Mouse (Mus musculus) kidney, adult 2 months (tissue): ENCODE measurements around the gene Cnot11. TPM values are rescaled to one million over a fixed set of nuclear protein-coding genes. Genes with fewer than 3 reads are reported as not detected.
"Not testable (repeated sequence)": the region's sequence is repeated elsewhere in the genome, so short reads cannot be mapped to it uniquely, and the experiment has no call there.

Source experiments
- DNase-seq: peaks from one replicate; pipeline ENCODE4 v3.0.0; 2021
- H3K27ac ChIP-seq: fragments of 200-500 bp; 2 replicates; pipeline ENCODE4 v1.5.1; 2012; ENCODE audit warnings: low read depth, low read length, control low read depth, inconsistent platforms; ENCODE audit not compliant: insufficient read depth
- H3K27me3 ChIP-seq: fragments of 200-500 bp; replicated peaks from 2 replicates; pipeline ENCODE4 v1.6.1; 2012; ENCODE audit warnings: mild to moderate bottlenecking, moderate library complexity, low read length, inconsistent platforms; ENCODE audit not compliant: control insufficient read depth, insufficient read depth
- H3K36me3 ChIP-seq: fragments of 200-500 bp; 2 replicates; pipeline ENCODE4 v1.6.1; 2012; ENCODE audit warnings: mild to moderate bottlenecking, moderate library complexity, low read length, inconsistent platforms; ENCODE audit not compliant: control insufficient read depth, insufficient read depth
- H3K4me1 ChIP-seq: fragments of 200-500 bp; 2 replicates; pipeline ENCODE4 v1.6.1; 2011; ENCODE audit warnings: low read length; ENCODE audit not compliant: control insufficient read depth, insufficient read depth
- H3K4me3 ChIP-seq: fragments of 200-500 bp; 2 replicates; pipeline ENCODE4 v1.5.1; 2011; ENCODE audit warnings: mild to moderate bottlenecking, low read depth, low read length, control low read depth; ENCODE audit not compliant: insufficient read depth
- CTCF ChIP-seq: fragments of 200-500 bp; conservative IDR thresholded peaks from 2 replicates; pipeline ENCODE4 v1.5.1; 2011; ENCODE audit warnings: low read depth, mild to moderate bottlenecking, control low read depth, low read length, moderate library complexity, mixed read lengths; ENCODE audit not compliant: insufficient read depth, insufficient read length
- POLR2A ChIP-seq: fragments of 200-500 bp; IDR thresholded peaks from one replicate; pipeline ENCODE4 v1.6.1; 2011; ENCODE audit warnings: low read depth, low read length, control low read depth
- WGBS: fragments of 180-500 bp; shearing (Covaris S2); methylation state at CpG from one replicate; pipeline ENCODE4 v1.1.7; 2018; 5-methylcytosine and 5-hydroxymethylcytosine counted together
- polyA plus RNA-seq: library from polyadenylated mRNA; depleted of rRNA; stranded (reverse); fragments of >200 nt; gene quantifications from 2 replicates; pipeline ENCODE4 v1.2.3, GENCODE M21; 2012; rRNA removed

Cnot11 gene
- polyA plus RNA-seq, 1 experiment: 18.2 TPM

DNA sequence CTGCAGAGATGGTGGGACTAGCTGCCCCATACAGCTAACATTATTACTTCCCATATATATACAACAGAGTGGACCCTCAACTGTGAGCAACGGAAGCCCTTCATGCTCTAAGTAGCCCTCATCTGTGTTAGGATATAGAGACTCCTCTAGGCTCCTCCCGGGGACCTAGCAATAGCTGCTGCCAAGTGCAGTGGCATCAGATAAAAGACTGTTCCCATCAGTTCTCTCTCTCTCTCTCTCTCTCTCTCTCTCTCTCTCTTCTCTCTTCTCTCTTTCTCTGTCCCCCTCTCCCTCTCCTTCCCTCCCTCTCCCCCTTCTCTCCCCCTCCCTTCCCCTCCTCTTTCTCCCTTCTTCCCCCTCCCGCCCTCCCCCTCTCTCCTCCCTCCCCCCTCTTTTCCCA is 46.4 kb downstream of the Cnot11 start:
- Histone ChIP-seq H3K36me3 (no peaks in the 10 kb centered on the region), H3K27me3 (no peaks in the 10 kb centered on the region), H3K4me1 (peaks cover 4% of the 10 kb centered on the region; the same call in 1 of the 2 replicates), H3K4me3 (no peak overlapping the region), H3K27ac (no peak overlapping the region)
- no peak for TF ChIP-seq CTCF
- no peak for DNase-seq
- 82% methylated on average over 2 of the region's 3 CpGs for WGBS

DNA sequence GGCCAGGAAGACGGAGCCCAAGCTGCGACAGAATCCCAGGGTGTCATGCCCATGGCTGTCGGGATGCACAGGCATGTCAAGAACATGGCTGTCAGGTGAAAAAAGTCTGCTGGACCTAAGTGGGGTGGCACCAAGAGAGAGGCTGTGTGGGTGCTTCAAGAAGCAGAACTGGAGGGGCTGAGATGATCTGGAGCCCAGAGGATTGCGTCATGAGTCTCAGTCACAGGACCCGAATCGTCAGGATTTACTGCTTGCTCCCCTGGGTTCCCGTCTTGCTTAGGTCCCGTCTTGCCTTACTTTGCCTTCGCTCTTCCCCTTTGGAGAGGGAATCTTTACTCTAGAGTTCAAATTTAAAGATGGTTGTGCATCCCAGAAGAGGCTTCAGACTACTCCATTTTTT is 48.4 kb downstream of the Cnot11 start:
- Histone ChIP-seq H3K4me1 (no peaks in the 10 kb centered on the region), H3K4me3 (no peak overlapping the region), H3K27ac (no peak overlapping the region), H3K27me3 (no peaks in the 10 kb centered on the region), H3K36me3 (no peaks in the 10 kb centered on the region)
- no peak for DNase-seq
- no peak for TF ChIP-seq POLR2A
- no peak for TF ChIP-seq CTCF
- 93% methylated on average over 9 of the region's 9 CpGs for WGBS

DNA sequence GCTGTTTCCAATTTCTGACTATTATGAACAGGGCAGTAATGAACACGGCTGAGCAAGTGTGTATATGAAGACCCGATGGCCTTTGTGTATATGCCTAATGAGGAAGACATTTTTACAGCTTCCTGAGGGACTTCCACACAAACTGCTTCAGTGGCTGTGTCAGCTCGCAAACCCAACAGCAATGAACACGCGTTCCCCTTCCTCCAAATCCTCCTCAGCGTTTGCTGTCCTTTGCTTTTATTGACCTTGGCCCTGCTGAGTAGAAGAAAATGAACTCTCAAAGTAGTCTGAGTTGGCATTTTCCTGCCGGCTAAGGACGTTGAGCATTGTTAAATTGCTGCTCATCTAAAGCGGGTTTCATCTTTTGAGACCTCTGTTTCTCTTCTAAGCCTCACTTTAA is 50.6 kb downstream of the Cnot11 start:
- no peaks in the 10 kb centered on the region for H3K4me1 ChIP-seq
- TF ChIP-seq CTCF (no peak), POLR2A (no peak)
- H3K4me3 ChIP-seq: no peak overlapping the region
- H3K36me3 ChIP-seq: no peaks in the 10 kb centered on the region
- no peak for DNase-seq
- H3K27ac ChIP-seq: no peak overlapping the region
- 60% methylated on average over 9 of the region's 9 CpGs for WGBS
- H3K27me3 ChIP-seq: no peaks in the 10 kb centered on the region

DNA sequence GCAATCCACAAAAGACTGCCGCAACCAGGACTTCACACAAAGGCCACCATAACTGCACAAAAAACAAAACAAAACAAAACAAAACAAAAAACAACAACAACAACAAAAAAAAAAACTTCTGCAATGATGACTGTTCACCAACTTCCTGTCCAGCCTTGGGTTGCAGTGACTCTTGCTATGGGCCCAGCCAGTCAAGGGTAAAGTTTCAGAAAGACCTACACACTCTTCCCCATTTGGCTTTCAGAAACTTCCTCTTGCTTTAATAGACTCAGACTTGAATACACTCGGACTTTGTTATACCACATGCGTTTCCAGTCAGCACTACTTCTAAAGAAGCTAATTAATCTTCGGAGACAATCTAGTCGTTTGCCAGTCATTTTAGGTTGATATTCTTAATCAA is 55.4 kb downstream of the Cnot11 start:
- TF ChIP-seq POLR2A: no peak
- no peak for DNase-seq
- 71% methylated on average over 5 of the region's 5 CpGs for WGBS

DNA sequence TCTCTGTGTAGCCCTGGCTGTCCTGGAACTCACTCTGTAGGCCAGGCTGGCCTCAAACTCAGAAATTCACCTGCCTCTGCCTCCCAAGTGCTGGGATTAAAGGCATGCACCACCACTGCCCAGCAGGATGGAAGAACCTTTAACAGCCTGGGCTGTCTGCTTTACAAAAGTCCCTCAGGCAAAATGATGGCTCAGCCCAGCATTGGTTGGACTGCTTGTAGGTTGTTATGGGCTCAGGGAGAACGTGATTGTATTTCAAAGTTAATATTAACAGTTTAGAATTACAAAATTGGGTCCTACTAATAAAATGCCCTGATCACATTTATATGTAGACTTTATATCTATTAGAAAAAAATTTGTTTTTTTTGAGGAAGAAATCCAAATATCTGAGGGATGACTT is 56.8 kb downstream of the Cnot11 start:
- H3K4me3 ChIP-seq, H3K36me3 ChIP-seq, H3K27ac ChIP-seq, H3K27me3 ChIP-seq, DNase-seq: not testable (repeated sequence)
- H3K4me1 ChIP-seq: peaks cover 23% of the 10 kb centered on the region
- 41% methylated on average over 1 of the region's 1 CpGs for WGBS

More for the DNA sequence above, 55.4 kb downstream of the Cnot11 start:
- Histone ChIP-seq H3K27ac (no peak overlapping the region), H3K4me3 (no peak overlapping the region), H3K27me3 (no peaks in the 10 kb centered on the region), H3K36me3 (no peaks in the 10 kb centered on the region), H3K4me1 (peaks cover 23% of the 10 kb centered on the region)

DNA sequence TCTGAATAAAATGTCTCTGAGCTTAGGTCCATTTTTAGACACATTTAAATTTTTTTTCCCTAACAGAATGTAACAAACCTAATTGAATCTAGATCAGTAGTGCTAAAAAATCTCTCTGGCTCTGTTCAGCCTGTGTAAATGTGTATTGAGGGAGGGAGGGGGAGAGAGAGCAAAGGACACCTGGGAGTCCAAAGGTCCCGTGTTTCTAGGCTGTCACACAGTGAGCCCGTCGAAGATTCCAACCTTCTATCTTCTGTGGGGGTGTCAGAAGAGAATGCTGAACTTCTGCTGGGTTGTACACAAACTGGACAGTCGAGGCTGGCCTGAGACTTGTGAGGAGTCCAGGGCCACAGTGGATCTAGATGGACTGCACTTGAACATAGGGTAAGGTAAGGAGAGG is 57.3 kb downstream of the Cnot11 start:
- H3K4me1 ChIP-seq: peaks cover 23% of the 10 kb centered on the region
- no peak overlapping the region for H3K4me3 ChIP-seq
- no peaks in the 10 kb centered on the region for H3K36me3 ChIP-seq
- 54% methylated on average over 4 of the region's 4 CpGs for whole genome bisulfite sequencing
- no peak for TF ChIP-seq CTCF
- no peak for TF ChIP-seq POLR2A
- H3K27me3 ChIP-seq: no peaks in the 10 kb centered on the region
- H3K27ac ChIP-seq: peak overlapping the region; percentile 63
- DNase-seq: peak; percentile 86

DNA sequence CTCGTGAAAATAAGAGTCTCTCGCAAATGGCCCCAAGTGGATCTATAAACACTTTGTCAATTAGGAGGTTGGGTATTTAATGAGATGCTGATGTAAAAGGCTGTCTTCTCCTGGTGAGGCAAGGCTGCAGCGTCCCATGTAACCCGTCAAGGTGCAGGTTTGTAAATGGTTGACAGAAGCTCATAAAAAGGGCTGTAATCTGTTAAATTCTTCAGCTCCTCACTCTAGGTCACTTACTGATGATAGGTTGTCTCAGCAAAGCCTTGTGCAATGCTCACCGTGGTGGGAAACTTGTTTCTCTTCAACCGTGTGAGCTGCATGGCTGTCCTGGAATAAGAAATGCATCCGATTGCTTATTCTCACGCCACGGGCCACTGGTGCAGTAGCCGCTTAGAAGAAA is 59.0 kb downstream of the Cnot11 start:
- Histone ChIP-seq H3K27ac (peak overlapping the region; percentile 12; the same call in 1 of the 2 replicates), H3K27me3 (no peaks in the 10 kb centered on the region), H3K4me3 (peak overlapping the region; percentile 24; the same call in 1 of the 2 replicates), H3K4me1 (peaks cover 23% of the 10 kb centered on the region), H3K36me3 (no peaks in the 10 kb centered on the region)
- TF ChIP-seq CTCF (no peak), POLR2A (no peak)
- WGBS: 50% methylated on average over 10 of the region's 10 CpGs
- DNase-seq: peak; percentile 63

Other genes starting within 250 kb of the Cnot11 start
- gene Rpl31, start 167.2 kb upstream of the Cnot11 start, polyA plus RNA-seq: 209 and 261 TPM in 2 replicates
- gene Tbc1d8, start 56.2 kb upstream of the Cnot11 start, polyA plus RNA-seq: 5.1 and 5.2 TPM in 2 replicates
- gene Rnf149, start 42.4 kb downstream of the Cnot11 start, polyA plus RNA-seq: 30.3 and 33.7 TPM in 2 replicates
- gene Creg2, start 116.5 kb downstream of the Cnot11 start, polyA plus RNA-seq: 0.04 and 0.09 TPM in 2 replicates
- gene Rfx8, start 186.0 kb downstream of the Cnot11 start, polyA plus RNA-seq: not detected in 2 replicates